Mouse (Mus musculus): ENCODE results near the gene Fmo9. TPM values are rescaled to one million over a fixed set of nuclear protein-coding genes. Genes with fewer than 3 reads are reported as not detected.

Fmo9 gene
- polyA plus RNA-seq, 1 experiment from 2014 or later = not detected

DNA sequence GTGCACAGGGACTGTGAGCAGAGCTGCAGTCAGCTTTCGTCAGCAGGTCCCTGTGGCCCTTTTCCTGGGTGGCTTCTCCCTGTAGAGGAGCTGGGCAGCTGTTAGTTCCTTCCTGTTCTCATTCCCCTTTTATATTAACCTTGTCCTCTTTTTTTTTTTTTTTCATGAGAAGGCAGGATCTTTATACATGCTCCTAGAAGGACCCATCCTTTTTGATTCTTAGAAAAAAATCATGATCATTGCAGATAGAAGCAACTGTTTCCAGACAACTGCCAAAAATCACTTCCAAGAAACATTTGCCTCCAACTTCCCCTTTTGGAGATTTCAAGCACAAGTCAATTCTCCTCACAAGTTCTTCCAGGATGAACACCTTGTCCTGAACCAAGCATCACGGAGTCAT is 34.1 kb downstream of the Fmo9 start, which contains the start of gene Gm4847:
TSS of gene Gm4847 (minus strand) at position 101 of the 400 bp plus-strand sequence.
- no peak for TF ChIP-seq CTCF (IDR thresholded peaks at IDR 0.05; ENCODE audit: low read depth)
- H3K9me3 ChIP-seq (ENCODE audit: low read depth, low read length) = no peaks in the 10 kb centered on the region
- DNase-seq (no peak), ATAC-seq (ENCODE audit: insufficient read depth) (no peak)
- no peaks in the 10 kb centered on the region for H3K36me3 ChIP-seq (ENCODE audit: insufficient read depth)
- H3K4me2 ChIP-seq = no peak within 1 kb of the TSS
- H3K27me3 ChIP-seq (ENCODE audit: insufficient read depth, low read length) = no peaks in the 10 kb centered on the region
- no peaks in the 10 kb centered on the region for H3K4me1 ChIP-seq (ENCODE audit: insufficient read depth)
- no peak within 1 kb of the TSS for H3K9ac ChIP-seq
- 84% methylated on average over 2 of the region's 2 CpGs for WGBS
- no peak within 1 kb of the TSS for H3K4me3 ChIP-seq (ENCODE audit: low read depth, low read length)
- no peak within 1 kb of the TSS for H3K27ac ChIP-seq (ENCODE audit: low read depth)

Small RNA genes within 50 kb of the gene (microRNA-seq; reads per million reads assigned to microRNA genes)
- not detected for gene Gm22992 (ENCODE audit: borderline number of aligned reads)

Other genes with a start within 250 kb of the Fmo9 start
- not detected in 2 replicates for gene Gm4846, start 184.3 kb downstream of the Fmo9 start, polyA plus RNA-seq (2014; fragmentation: Nextera tagmentation; extraction: Ambion mirVana)
- not detected in 2 replicates for gene Gm4847, start 34.2 kb downstream of the Fmo9 start, polyA plus RNA-seq (2014; fragmentation: Nextera tagmentation; extraction: Ambion mirVana)